Mouse (Mus musculus): ENCODE measurements around the gene Slc2a5. TPM values are rescaled to one million over a fixed set of nuclear protein-coding genes. Genes with fewer than 3 reads are reported as not detected.
A peak's percentile ranks its signal among the peaks of the same experiment; 100 is the strongest.

Slc2a5 gene
- polyA plus RNA-seq, 1 experiment from 2014 or later: 2.2 TPM

GRCm38 (mm10) chr4:150086841-150087160 is 32.3 kb upstream of the Slc2a5 start:
- 2% methylated on average over 7 of the region's 7 CpGs for WGBS
- ATAC-seq (ENCODE audit: low FRiP score, low TSS enrichment): no peak
- no peaks in the 10 kb centered on the region; the same call in 1 of the 2 replicates for H3K27me3 ChIP-seq (ENCODE audit: insufficient read depth, low read length)

GRCm38 (mm10) chr4:150087161-150087889 is 31.8 kb upstream of the Slc2a5 start, which contains the start of gene Gpr157:
Gpr157 (plus strand) TSS chr4:150087365.
- H3K27me3 ChIP-seq (ENCODE audit: insufficient read depth, low read length): no peaks in the 10 kb centered on the region; the same call in 1 of the 2 replicates
- ATAC-seq (ENCODE audit: low FRiP score, low TSS enrichment): peak; percentile 97
- no peaks in the 10 kb centered on the region for H3K9me3 ChIP-seq (ENCODE audit: low read length)
- peak within 1 kb of the TSS; percentile 100 for H3K4me2 ChIP-seq (replicated peaks; ENCODE audit: low read depth, low read length)
- WGBS: under 1% methylated on average over 55 of the region's 56 CpGs
- peak within 1 kb of the TSS; percentile 70 for H3K9ac ChIP-seq (replicated peaks; ENCODE audit: low read length)
- peak within 1 kb of the TSS; percentile 70 for H3K4me3 ChIP-seq (ENCODE audit: low read length)
- no peaks in the 10 kb centered on the region for H3K36me3 ChIP-seq (ENCODE audit: insufficient read depth, low read length)
- peaks cover 10% of the 10 kb centered on the region for H3K4me1 ChIP-seq (ENCODE audit: insufficient read depth, low read length)
- peak within 1 kb of the TSS; percentile 8; the same call in 1 of the 2 replicates for H3K27ac ChIP-seq (ENCODE audit: low read length)

More at GRCm38 (mm10) chr4:150086841-150087160, 32.3 kb upstream of the Slc2a5 start:
- Histone ChIP-seq H3K27ac (ENCODE audit: low read length) (no peak overlapping the region; the same call in 1 of the 2 replicates), H3K4me2 (replicated peaks; ENCODE audit: low read depth, low read length) (peak overlapping the region; percentile 100), H3K4me1 (ENCODE audit: insufficient read depth, low read length) (peaks cover 10% of the 10 kb centered on the region), H3K36me3 (ENCODE audit: insufficient read depth, low read length) (no peaks in the 10 kb centered on the region), H3K9me3 (ENCODE audit: low read length) (no peaks in the 10 kb centered on the region), H3K9ac (replicated peaks; ENCODE audit: low read length) (peak overlapping the region; percentile 54; the same call in 1 of the 2 replicates), H3K4me3 (ENCODE audit: low read length) (peak overlapping the region; percentile 70)

- Histone ChIP-seq H3K27ac (ENCODE audit: low read length) (peak overlapping the region; percentile 8; the same call in 1 of the 2 replicates), H3K4me3 (ENCODE audit: low read length) (peak overlapping the region; percentile 70), H3K9me3 (ENCODE audit: low read length) (no peaks in the 10 kb centered on the region), H3K27me3 (ENCODE audit: insufficient read depth, low read length) (no peaks in the 10 kb centered on the region; the same call in 1 of the 2 replicates), H3K4me2 (replicated peaks; ENCODE audit: low read depth, low read length) (peak overlapping the region; percentile 100), H3K9ac (replicated peaks; ENCODE audit: low read length) (peak overlapping the region; percentile 70), H3K4me1 (ENCODE audit: insufficient read depth, low read length) (peaks cover 10% of the 10 kb centered on the region), H3K36me3 (ENCODE audit: insufficient read depth, low read length) (no peaks in the 10 kb centered on the region)
- WGBS: 16% methylated on average over 29 of the region's 29 CpGs
- no peak for ATAC-seq (ENCODE audit: low FRiP score, low TSS enrichment)
These were observed 31.1 kb upstream of the Slc2a5 start for GRCm38 (mm10) chr4:150087890-150088530.

GRCm38 (mm10) chr4:150089121-150089520 is 30.0 kb upstream of the Slc2a5 start:
- ATAC-seq (ENCODE audit: low FRiP score, low TSS enrichment): no peak
- Histone ChIP-seq H3K27me3 (ENCODE audit: insufficient read depth, low read length) (no peaks in the 10 kb centered on the region; the same call in 1 of the 2 replicates), H3K9me3 (ENCODE audit: low read length) (no peaks in the 10 kb centered on the region), H3K4me3 (ENCODE audit: low read length) (no peak overlapping the region), H3K27ac (ENCODE audit: low read length) (no peak overlapping the region), H3K4me2 (replicated peaks; ENCODE audit: low read depth, low read length) (no peak overlapping the region; the same call in 1 of the 2 replicates), H3K36me3 (ENCODE audit: insufficient read depth, low read length) (no peaks in the 10 kb centered on the region), H3K4me1 (ENCODE audit: insufficient read depth, low read length) (peaks cover 19% of the 10 kb centered on the region), H3K9ac (replicated peaks; ENCODE audit: low read length) (no peak overlapping the region)
- WGBS: 68% methylated on average over 10 of the region's 10 CpGs

- H3K4me3 ChIP-seq (ENCODE audit: low read length): no peak overlapping the region
- WGBS: 83% methylated on average over 18 of the region's 18 CpGs
- no peaks in the 10 kb centered on the region; the same call in 1 of the 2 replicates for H3K27me3 ChIP-seq (ENCODE audit: insufficient read depth, low read length)
- H3K27ac ChIP-seq (ENCODE audit: low read length): no peak overlapping the region
- no peak for ATAC-seq (ENCODE audit: low FRiP score, low TSS enrichment)
- no peaks in the 10 kb centered on the region for H3K9me3 ChIP-seq (ENCODE audit: low read length)
- no peak overlapping the region for H3K4me2 ChIP-seq (replicated peaks; ENCODE audit: low read depth, low read length)
- H3K4me1 ChIP-seq (ENCODE audit: insufficient read depth, low read length): peaks cover 25% of the 10 kb centered on the region
- no peak overlapping the region for H3K9ac ChIP-seq (replicated peaks; ENCODE audit: low read length)
- no peaks in the 10 kb centered on the region for H3K36me3 ChIP-seq (ENCODE audit: insufficient read depth, low read length)
These were observed 27.0 kb upstream of the Slc2a5 start for GRCm38 (mm10) chr4:150091887-150092582.

GRCm38 (mm10) chr4:150092583-150092902 is 26.5 kb upstream of the Slc2a5 start:
- ATAC-seq (ENCODE audit: low FRiP score, low TSS enrichment): no peak
- Histone ChIP-seq H3K4me2 (replicated peaks; ENCODE audit: low read depth, low read length) (no peak overlapping the region), H3K27me3 (ENCODE audit: insufficient read depth, low read length) (no peaks in the 10 kb centered on the region; the same call in 1 of the 2 replicates), H3K4me1 (ENCODE audit: insufficient read depth, low read length) (peaks cover 25% of the 10 kb centered on the region), H3K9me3 (ENCODE audit: low read length) (no peaks in the 10 kb centered on the region), H3K4me3 (ENCODE audit: low read length) (no peak overlapping the region), H3K27ac (ENCODE audit: low read length) (no peak overlapping the region), H3K36me3 (ENCODE audit: insufficient read depth, low read length) (no peaks in the 10 kb centered on the region), H3K9ac (replicated peaks; ENCODE audit: low read length) (no peak overlapping the region)
- 55% methylated on average over 3 of the region's 3 CpGs for WGBS

GRCm38 (mm10) chr4:150093560-150094462 is 25.3 kb upstream of the Slc2a5 start:
- 29% methylated on average over 12 of the region's 12 CpGs for WGBS
- H3K36me3 ChIP-seq (ENCODE audit: insufficient read depth, low read length): no peaks in the 10 kb centered on the region
- H3K4me3 ChIP-seq (ENCODE audit: low read length): no peak overlapping the region
- peaks cover 18% of the 10 kb centered on the region for H3K4me1 ChIP-seq (ENCODE audit: insufficient read depth, low read length)
- 0 out of 2 replicates have a peak, but pooled peaks have one; percentile 37 for ATAC-seq (ENCODE audit: low FRiP score, low TSS enrichment)
- H3K27ac ChIP-seq (ENCODE audit: low read length): no peak overlapping the region
- no peak overlapping the region; the same call in 1 of the 2 replicates for H3K4me2 ChIP-seq (replicated peaks; ENCODE audit: low read depth, low read length)
- no peaks in the 10 kb centered on the region for H3K27me3 ChIP-seq (ENCODE audit: insufficient read depth, low read length)
- H3K9ac ChIP-seq (replicated peaks; ENCODE audit: low read length): 0 out of 2 replicates have a peak overlapping the region, but pooled peaks have one; percentile 24
- H3K9me3 ChIP-seq (ENCODE audit: low read length): no peaks in the 10 kb centered on the region

- Histone ChIP-seq H3K4me3 (ENCODE audit: low read length) (no peak overlapping the region), H3K4me1 (ENCODE audit: insufficient read depth, low read length) (peaks cover 18% of the 10 kb centered on the region), H3K9me3 (ENCODE audit: low read length) (no peaks in the 10 kb centered on the region), H3K9ac (replicated peaks; ENCODE audit: low read length) (0 out of 2 replicates have a peak overlapping the region, but pooled peaks have one; percentile 24), H3K27ac (ENCODE audit: low read length) (no peak overlapping the region), H3K4me2 (replicated peaks; ENCODE audit: low read depth, low read length) (no peak overlapping the region; the same call in 1 of the 2 replicates), H3K36me3 (ENCODE audit: insufficient read depth, low read length) (no peaks in the 10 kb centered on the region), H3K27me3 (ENCODE audit: insufficient read depth, low read length) (no peaks in the 10 kb centered on the region)
- 40% methylated on average over 5 of the region's 5 CpGs for WGBS
- ATAC-seq (ENCODE audit: low FRiP score, low TSS enrichment): 0 out of 2 replicates have a peak, but pooled peaks have one; percentile 13
These were observed 24.7 kb upstream of the Slc2a5 start for GRCm38 (mm10) chr4:150094463-150094789.

GRCm38 (mm10) chr4:150096309-150096708 is 22.8 kb upstream of the Slc2a5 start:
- ATAC-seq (ENCODE audit: low FRiP score, low TSS enrichment): no peak
- Histone ChIP-seq H3K36me3 (ENCODE audit: insufficient read depth, low read length) (no peaks in the 10 kb centered on the region), H3K4me2 (replicated peaks; ENCODE audit: low read depth, low read length) (no peak overlapping the region), H3K4me3 (ENCODE audit: low read length) (no peak overlapping the region), H3K4me1 (ENCODE audit: insufficient read depth, low read length) (peaks cover 18% of the 10 kb centered on the region), H3K27ac (ENCODE audit: low read length) (no peak overlapping the region), H3K9ac (replicated peaks; ENCODE audit: low read length) (no peak overlapping the region), H3K9me3 (ENCODE audit: low read length) (no peaks in the 10 kb centered on the region), H3K27me3 (ENCODE audit: insufficient read depth, low read length) (peaks cover 3% of the 10 kb centered on the region; the same call in 1 of the 2 replicates)
- 70% methylated on average over 7 of the region's 7 CpGs for WGBS

Measured in kidney, embryonic 16.5 days (tissue).